Mouse (Mus musculus): ENCODE data around the gene Gm44511.
"Not testable (repeated sequence)": the region's sequence is repeated elsewhere in the genome, so short reads cannot be mapped to it uniquely, and the experiment has no call there.

Gm44511 gene

DNA sequence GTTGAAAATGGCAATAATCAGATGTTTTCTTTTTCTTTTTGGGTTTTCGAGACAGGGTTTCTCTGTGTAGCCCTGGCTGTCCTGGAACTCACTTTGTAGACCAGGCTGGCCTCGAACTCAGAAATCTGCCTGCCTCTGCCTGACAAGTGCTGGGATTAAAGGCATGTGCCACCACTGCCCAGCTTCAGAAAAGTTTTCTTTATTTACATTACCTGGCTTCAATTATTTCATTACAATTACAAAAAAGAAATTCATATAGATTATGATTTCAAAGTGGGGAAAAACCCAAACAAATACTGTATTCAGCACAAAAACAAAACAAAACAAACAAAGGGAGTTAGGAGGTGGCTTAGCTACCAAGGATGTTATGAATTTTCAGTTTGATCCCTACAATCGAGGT lies 14.6 kb upstream of the Gm44511 start:
- DNase-seq, result not testable (repeated sequence)

DNA sequence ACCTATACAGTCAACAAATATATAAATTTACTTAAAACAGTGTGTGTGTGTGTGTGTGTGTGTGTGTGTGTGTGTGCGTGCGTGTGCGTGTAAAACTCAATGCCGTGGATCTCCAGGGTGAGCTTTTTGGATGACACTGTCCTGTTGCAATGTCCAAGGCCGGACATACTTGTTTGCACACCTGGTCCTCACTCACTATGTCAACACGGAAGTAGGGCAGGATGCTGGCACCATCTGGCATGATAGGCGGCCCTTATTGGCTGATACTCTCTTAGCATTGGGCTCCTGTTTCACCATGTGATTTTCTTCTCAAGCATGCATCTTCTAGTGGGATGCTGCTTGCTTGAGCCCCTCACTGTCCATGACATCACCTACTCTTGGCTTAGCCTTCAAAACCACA lies 13.8 kb upstream of the Gm44511 start:
- DNase-seq, result no peak

DNA sequence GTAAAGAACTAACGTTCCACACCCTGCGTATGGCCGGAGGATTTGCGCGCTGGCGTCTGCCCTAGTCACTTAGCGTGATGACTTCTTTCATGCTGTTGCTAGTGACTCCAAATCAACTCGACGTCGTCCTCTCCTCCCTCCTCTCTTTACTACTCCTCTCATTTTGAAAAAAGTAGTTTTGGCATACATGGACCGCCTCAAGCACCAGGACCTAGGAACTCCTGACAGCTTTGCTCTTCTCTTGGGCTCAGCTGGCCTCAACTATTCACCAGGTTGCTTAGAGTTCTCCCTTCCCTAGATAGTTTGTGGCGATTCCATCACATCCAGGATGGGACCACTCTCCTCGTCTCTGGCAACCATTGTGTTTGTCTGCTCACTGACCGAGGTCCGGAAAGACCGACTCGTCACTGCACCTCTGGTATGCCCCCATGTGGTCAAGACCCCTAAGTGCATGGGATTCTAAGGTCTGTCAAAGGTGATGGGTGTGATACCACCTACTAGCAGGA lies 13.2 kb upstream of the Gm44511 start:
- DNase-seq, result peak; percentile 86 to 93

DNA sequence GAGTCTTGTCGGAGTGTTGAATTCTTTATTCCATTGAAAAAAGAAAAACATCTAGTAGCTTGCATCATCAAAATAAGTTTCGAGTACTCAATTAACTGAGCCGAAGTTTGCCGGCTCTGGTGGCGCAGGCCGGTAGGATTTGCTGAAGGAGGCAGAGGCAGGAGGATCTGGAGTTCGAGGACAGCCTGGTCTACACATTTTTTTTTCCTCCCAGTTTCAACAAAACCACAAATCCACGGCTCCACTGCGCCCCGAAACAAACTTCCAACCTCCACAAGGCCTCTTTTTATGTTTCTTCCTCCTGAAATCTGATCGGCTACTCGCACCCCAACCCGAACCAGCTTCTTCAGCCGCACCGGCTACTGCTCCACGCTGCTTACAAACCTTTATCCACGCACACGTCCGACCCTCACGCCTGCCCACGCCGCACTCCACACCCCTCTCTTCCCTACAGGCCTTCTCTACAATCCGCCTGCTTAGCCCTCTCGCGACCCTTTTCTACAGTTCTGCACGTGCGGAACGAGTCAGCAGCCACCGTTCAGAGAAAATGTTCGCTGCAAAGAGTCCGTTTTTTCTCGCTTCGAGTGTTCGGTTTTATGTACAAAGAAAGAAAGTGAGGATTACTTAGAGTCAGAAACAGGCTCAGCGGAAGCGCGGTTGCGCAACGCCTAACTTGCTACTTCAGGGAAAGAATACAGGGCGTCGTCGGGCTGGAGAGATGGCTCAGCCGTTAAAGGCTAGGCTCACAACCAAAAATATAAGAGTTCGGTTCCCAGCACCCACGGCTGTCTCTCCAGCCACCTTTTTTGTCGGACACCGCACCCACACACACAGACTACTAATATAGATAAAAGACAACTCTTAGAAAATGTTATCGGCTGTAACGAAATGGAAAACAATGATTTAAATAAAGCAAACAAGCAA lies 12.5 kb upstream of the Gm44511 start:
- DNase-seq, result peak; percentile 92 to 93

DNA sequence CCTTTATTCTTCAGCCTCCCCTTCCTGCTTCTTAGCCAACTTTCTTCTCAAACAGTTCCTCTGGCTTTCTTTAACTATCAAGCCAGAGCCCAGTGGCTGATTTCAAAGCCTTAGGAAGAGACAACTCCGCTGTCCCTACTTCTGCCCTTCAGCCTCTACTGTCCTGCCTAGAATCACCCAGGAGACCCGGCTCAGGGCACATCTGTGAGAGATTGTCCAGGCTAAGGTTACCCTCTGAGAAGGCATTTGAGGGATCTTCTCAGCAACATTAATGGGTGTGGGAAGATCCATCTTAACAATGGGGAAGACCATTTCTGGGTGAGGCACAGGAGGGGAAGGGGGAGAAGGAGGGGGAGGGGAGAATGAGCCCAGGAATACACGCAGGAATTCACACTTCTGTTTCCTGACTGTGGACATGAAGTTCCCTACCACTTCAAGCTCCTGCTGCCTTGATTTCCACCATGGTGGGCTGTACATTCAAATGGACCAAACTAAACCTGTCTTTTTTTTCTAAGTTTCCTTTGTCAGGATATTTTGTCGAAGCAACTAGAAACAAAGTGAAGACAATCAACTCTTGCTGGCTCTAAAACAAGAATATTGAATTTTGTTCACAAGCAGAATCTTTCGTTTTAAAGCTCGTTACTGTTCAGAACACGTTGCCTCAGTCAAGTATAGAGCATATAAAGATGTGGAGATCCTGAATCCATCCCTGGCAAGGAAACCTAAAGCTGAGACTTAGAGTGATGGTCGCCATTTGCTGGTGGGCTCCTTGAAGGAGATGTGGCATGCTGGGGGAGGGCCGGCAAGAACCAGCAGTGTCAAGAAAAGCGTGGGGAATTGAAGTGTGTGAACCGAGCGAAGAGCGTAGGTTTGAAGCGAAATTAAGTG lies 11.6 kb upstream of the Gm44511 start:
- DNase-seq, result no peak

DNA sequence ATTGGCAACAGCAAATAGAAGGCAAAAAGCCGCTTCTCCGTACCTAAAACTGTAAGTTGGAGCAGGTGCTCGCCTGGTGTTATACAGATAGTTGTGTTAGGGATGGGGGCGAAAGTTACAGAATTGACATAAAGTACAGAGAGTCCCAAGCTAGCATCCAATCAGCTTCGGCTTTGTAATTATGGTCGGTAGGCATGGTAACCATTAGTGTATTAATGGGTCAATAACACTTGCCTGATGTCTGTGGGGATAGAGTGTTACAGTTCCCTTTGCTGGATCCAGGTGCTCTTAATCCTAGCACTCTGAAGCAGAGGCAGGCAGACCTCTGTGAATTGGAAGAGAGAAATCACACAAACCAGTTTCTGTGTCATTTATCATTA lies 10.8 kb upstream of the Gm44511 start:
- DNase-seq, result no peak

DNA sequence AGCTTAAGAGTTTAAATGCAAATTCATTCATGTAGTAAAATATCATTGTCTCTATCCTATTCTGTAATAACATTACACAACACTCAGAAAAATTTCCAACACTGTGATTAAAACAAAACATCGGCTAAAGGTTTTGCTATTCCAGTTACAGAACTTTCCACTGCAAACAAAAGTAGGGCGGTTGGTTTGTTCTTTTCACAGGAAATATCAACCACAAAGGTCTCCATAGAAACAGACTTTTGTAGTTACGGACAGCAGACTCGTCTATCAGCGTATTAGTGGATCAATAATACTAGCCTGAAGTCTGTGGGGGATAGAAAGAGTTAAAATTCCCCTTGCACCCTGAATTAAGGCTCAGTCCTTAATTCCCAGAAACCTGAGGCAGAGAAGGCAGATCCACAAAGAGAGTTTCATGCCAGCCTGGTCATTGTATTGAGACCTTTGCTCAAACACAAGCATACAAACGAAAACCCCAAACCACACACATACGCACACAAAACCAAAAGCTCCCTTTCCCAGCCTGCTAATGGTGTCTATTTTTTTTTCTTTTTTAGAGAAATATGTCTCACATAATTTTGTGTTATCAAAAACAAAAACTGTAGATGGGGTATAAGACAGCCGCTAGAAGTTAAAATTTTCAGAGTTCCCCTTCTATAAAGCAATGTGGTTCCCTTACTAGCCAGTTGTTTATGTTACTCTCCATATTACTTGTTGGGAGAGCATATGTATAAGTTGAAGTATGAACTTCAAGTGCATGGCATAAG lies 10.3 kb upstream of the Gm44511 start:
- no peak for DNase-seq

DNA sequence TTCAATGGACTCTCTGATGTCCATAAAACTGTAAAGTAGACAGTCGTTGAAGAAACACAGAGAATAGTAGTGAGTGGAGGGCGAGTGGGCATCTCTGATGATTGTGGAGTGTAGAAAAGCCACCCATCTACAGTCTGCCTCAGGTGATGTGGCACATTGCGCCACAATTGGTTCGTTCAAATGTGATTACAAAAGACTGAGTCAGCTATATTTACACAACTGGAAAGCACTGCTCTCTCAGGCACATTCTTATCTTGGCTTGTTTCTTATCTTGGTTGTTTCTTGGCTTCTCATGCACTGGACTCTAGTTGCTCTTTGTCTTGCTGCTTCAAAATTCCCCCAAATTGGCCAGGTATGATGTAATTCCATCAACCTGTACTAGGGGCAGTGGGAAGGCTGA lies 9.5 kb upstream of the Gm44511 start:
- no peak for DNase-seq

DNA sequence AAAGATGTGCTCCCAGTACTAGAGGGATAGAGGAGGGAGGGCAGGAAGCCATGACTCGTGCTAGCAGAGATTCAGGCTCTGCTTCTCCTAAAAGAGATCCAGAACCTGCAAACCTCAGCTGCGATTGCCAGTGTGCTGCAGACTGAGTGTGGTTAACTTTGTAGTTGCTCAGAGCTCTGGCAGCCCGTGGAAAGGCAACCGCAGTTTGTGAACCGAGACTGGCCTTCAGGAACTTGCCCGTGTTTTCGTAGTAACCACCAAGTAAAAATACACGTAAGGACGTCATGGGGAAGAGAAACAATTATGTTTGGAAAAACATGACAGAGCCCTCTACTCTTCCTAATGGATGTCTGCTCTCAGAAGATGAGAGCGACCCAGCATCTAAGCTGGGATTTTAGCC lies 6.9 kb upstream of the Gm44511 start:
- peak in 1 of 2 experiments; percentile 12 for DNase-seq

DNA sequence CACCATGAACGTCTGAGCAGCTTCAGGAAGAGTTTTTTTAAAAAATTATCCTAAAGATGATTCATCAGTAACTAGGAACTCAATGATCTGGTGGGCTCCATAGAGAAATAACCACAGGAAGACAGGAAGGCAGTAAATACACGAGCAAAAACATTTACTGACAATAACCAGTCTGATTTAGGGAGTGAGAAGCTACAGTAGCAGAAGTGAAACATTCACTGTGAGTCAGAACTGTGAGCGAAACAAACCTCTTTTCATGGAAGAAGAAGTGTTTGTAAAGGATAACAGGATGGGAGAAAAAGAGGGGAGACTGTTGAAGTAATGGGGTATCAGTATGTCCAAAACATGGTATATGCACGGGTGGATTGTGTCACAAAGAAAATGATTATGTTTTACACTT lies 3.7 kb upstream of the Gm44511 start:
- no peak for DNase-seq

DNA sequence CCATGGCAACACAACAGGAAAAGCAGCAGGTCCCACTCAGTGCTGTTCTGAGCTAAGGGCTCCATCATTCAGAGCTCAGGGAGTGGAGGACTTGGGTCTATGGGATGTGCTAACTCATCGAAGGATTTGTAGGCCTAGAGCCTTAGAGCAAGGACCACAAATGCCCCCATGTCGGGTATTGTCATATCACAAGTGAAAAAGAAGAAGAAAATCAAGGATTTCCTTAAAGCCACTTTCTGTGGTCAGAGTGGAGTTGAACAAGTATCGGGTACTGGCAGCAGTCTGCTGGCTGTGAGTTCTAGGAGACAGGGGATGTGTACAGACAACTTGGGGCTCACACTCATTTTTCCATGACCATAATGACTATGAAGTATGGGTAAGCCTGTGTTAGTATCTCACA lies 666 bp upstream of the Gm44511 start:
- no peak for DNase-seq

DNA sequence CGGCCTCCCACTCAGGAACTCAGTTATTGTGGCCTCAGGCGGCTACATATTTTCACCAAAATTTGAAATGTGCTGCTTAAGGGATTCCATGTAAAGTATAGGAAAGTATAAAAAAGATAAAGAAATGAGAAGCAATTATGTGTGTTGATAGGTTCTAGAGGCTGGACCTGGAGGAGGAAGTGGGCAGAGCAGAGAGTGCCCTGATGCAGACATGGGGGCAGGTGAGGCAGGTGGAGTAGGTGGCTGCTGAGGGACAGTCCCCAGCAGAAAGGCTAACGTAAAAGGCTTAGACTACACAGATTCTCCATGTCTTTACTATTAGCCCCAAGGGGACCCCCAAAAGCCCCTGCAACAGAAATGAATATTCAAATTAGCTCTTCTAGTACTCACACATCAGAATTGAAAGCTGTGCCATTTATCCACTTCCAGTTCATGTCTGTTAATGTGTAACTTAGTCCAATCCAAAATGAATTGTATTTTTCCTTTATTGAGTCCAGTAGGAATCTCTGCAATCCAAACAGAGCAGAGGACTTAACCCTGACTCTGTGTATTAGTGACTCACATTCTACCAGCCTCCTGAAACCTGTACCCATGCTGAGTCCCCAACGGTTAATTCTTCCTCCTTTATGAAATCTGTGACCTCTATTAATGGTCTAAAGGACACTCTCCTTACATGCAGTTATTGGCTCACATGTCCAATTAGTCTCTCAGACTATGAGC lies 7.9 kb downstream of the Gm44511 start:
- no peak for DNase-seq

DNA sequence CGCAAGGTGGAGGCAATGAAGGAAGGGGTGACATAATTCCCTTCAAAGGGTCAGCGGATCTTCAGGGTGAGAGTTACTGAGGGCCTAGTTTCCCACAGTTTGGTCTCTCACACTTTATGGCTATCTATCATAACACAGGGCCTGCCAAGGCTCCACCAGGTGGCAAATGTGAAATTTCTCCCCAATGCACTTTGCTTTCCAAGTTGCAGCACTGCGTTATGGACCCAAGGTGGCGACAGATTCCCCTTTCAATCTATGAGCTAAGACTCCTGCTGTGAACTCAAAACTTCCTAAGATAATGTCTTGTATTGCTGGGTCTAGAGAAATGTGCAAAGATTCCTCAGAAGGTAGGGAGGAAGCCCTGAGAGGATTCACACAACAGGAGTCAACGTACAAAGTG lies 17.6 kb downstream of the Gm44511 start:
- DNase-seq, result peak; percentile 37 to 61

DNA sequence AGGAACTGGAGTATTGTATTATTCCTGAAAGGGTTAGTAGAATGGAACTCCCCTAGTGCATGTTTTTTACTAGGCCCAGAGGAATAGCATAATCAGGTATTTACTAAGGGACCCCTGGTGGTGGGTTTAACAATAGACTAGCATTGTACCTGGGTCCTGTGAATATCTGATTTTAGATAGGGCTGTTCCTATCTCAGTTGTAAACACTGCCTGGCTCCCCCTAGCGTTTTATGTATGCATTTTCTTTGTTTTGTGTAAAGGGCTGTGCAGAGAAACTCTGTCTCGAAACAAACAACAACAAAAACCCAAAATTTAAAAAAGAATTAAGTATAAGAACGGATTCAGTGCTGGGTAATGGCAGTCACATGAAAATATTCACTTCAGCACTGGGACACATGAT lies 19.1 kb downstream of the Gm44511 start:
- no peak for DNase-seq

DNA sequence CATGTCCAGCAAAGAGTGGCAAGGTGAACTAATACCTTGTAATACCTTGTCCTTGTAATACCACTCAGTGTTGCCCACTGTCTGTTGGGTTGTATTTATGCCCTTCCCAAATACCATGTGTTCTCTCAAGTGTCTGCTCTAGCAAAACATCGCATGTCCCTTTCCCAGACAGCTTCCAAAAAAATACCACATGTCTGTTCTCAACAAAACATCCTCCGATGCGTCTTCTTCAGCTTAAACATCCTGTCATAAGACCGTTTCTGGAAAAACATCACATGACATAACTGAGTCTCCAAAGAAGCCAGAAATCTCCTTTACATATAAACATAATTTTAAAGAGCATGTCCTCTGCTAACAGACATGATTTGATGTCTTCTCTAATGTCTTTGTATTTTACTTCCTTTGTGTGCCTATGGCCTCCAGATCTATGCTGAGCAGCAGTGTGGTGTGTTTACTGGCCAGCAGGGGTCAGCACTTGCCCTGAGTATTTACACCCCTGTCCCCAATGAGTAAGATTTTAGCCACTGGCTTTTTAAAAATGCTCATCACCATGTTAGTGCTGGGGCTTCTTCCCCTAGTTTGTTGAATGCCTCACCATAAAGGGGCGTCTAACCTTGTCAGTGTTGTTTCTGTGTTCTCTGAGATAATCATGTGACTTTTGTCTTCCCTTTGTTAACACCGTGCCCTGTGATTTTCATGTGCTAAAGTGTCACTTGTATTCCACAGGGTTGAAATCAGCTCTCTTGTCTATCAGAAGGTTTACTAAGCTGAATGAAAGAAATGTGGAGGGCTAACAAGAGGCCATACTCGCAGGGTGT lies 21.1 kb downstream of the Gm44511 start:
- DNase-seq, result peak; percentile 57 to 76

DNA sequence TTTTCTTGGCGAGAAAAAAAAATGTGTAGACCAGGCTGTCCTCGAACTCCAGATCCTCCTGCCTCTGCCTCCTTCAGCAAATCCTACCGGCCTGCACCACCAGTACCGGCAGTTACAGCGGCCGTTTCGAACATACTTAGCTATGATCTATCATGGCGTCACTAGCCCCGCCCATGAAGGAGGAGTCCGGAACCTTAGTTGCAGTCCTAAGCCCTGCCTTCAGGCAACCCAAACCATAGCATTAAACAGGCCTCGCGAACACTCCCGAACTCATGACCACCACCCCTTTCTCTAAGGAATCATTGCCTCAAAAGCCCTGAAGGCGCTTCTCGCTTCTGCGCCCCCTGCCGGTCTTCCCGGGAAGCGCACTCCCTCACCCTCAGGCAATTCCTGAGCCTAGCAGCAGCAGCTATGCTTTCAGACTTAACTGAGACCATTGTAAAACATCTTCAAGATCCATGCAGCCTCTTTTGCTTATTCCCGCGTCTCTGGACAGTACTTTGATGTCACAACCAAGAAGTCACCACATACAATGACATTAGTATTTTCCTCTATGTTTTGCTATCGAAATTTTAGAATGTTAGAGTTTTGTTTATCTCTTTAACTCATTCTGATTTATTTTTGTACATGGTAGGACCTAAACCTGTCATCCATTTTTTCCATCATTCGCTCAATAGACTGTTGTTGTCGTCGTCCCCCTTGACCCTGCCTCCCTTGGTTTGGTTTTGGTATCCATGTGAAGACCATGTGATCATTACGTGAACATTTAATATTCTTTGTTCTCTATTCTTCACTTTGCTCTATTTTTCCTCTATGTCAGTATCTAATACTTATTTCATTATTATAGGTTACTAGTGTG lies 22.9 kb downstream of the Gm44511 start:
- peak; percentile 95 to 96 for DNase-seq

DNA sequence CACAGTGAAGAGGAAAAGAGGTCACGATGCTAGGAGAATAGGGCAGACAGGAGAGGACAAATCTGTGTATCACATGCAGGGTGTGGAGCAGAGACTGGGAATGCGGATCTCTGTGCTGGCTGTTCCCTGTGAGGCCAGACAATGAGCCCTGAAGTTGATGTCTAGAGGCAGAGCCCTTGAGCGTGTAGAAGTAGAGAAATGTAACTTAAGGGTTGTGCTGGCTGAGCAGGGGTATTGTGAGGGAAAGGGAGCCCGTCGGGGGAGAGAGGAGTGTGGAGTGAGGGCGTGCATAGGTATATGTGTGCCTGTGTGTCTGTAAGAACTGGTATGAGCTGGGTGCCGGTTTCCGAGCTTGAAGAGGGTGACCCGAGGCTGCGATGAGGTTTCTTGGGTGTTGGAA lies 23.6 kb downstream of the Gm44511 start:
- DNase-seq, result no peak

DNA sequence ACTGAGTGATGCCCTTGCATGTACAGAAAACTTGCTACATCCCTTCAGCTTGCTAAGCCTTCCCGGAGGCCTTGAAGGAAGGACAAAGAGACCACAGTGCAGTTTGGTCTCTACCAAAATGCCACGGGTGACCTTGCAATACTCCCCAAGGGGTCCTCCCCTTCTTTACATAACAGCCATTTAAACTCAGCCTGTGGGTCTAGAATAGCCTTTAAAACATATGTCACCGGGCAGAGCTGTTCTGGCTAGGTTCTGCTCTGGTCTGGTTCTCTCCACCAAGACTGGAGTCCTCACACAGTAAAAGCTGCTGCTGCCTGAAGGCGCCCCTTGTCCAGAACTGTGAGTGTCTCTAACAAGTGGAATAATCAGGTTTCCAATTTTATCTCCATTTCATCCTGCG lies 25.4 kb downstream of the Gm44511 start:
- DNase-seq, result not testable (repeated sequence)

DNA sequence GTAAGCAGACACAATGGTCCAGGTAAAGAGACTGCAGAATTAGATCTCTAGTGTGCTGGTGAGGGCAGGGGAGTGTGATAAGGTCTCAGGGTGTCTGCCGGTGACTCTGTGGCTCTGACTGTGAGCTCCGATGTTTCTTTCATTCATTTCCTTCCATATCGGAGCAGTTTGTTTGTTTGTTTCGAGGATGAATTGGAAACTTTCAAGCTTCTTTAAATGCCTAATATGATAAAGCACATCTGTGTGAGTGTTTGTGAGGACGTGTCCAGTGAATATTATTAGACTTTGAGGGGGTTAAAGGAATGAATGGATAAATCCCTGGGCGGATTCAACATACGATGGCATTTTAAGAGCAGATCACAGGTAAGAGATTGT lies 26.2 kb downstream of the Gm44511 start:
- DNase-seq, result no peak

DNA sequence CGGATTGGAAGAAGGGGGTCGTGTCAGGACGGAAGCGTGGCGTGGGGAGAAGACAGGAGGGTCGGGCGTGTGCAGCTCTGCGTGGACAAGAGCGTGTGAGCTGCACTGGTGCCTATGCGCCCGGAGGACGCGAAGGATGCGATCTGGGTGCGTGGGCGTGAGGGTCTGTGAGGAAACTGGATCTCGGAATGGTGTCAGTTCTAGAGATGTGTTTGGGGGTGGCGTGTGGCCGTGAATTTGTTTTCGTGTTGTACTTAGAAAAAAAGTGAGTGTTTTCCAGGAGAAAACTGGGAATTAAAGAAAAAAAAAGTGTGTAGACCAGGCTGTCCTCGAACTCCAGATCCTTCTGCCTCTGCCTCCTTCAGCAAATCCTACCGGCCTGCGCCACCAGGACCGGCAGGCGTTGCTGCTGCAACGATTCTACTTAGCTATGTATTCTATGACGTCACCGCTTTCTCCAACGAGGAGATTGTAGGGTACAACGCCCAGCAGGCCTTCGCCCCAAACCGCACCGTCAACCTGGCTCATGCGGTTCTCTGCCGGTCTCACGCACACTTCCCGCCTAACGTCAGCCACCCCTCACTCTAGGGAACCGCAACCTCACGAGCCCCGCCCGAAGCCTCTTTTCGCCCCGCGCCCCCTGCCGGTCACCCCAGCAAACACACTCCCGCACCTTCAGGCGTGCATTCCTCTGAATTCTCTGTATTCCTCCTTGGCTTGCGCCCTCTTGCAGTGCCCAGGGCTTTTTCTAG lies 26.8 kb downstream of the Gm44511 start:
- peak; percentile 87 to 90 for DNase-seq

Measured in lung, postnatal 4 days (tissue).